Mouse (Mus musculus): ENCODE results near the gene Cit. TPM values are rescaled to one million over a fixed set of nuclear protein-coding genes. Genes with fewer than 3 reads are reported as not detected.

Cit gene
- polyA plus RNA-seq, 1 experiment: 14.1 TPM

DNA sequence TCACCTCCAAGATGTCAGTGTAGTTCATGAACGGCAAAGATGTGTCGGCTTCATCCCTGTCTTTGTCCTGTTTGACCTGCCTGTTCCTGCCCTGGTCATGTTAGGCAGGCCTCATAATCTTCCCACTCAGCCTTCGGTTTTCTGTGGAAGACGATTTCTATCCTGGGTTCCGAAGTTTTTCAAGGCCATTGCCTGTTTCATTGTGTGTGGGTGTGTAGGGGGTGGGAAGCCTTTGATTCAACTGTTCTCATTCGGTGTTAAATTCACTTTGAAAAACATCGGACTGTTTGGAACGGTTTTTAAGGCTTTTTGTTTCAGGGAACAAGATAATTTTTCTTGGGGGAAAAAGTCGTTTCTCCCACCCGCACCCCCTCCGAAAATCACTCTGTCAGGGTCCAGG, 87.2 kb downstream of the Cit start:
- DNase-seq: no peak
- 97% methylated on average over 11 of the region's 11 CpGs for WGBS
- TF ChIP-seq CTCF (IDR thresholded peaks at IDR 0.05; ENCODE audit: borderline replicate concordance, control insufficient read depth, extremely low read depth, insufficient read depth, low read length, poor library complexity) (no peak), POLR2A (IDR thresholded peaks at IDR 0.05; ENCODE audit: control insufficient read depth, extremely low read depth, insufficient read depth, low read length, poor library complexity) (no peak)
- Histone ChIP-seq H3K4me3 (ENCODE audit: control insufficient read depth, insufficient read depth, low read length) (no peak overlapping the region), H3K27ac (ENCODE audit: control insufficient read depth, insufficient read depth, low read length) (no peak overlapping the region), H3K4me1 (replicated peaks; ENCODE audit: control insufficient read depth, insufficient read depth, low read length) (no peaks in the 10 kb centered on the region), H3K36me3 (ENCODE audit: control insufficient read depth, insufficient read depth, low read length) (peaks cover 3% of the 10 kb centered on the region), H3K27me3 (ENCODE audit: control insufficient read depth, insufficient read depth, low read length) (no peaks in the 10 kb centered on the region)

- peaks cover 24% of the 10 kb centered on the region for H3K36me3 ChIP-seq (ENCODE audit: control insufficient read depth, insufficient read depth, low read length)
- H3K4me3 ChIP-seq (ENCODE audit: control insufficient read depth, insufficient read depth, low read length): no peak overlapping the region
- WGBS: 97% methylated on average over 15 of the region's 15 CpGs
- TF ChIP-seq POLR2A (IDR thresholded peaks at IDR 0.05; ENCODE audit: control insufficient read depth, extremely low read depth, insufficient read depth, low read length, poor library complexity): no peak
- no peak for TF ChIP-seq CTCF (IDR thresholded peaks at IDR 0.05; ENCODE audit: borderline replicate concordance, control insufficient read depth, extremely low read depth, insufficient read depth, low read length, poor library complexity)
- H3K27me3 ChIP-seq (ENCODE audit: control insufficient read depth, insufficient read depth, low read length): no peaks in the 10 kb centered on the region
- no peak for DNase-seq
- H3K4me1 ChIP-seq (replicated peaks; ENCODE audit: control insufficient read depth, insufficient read depth, low read length): no peaks in the 10 kb centered on the region
- H3K27ac ChIP-seq (ENCODE audit: control insufficient read depth, insufficient read depth, low read length): no peak overlapping the region
These were observed 91.8 kb downstream of the Cit start for GRCm38 (mm10) chr5:115936851-115937250.

GRCm38 (mm10) chr5:115937566-115937965, 92.5 kb downstream of the Cit start:
- WGBS: 95% methylated on average over 6 of the region's 6 CpGs
- no peak overlapping the region for H3K4me3 ChIP-seq (ENCODE audit: control insufficient read depth, insufficient read depth, low read length)
- H3K27ac ChIP-seq (ENCODE audit: control insufficient read depth, insufficient read depth, low read length): no peak overlapping the region
- peaks cover 24% of the 10 kb centered on the region for H3K36me3 ChIP-seq (ENCODE audit: control insufficient read depth, insufficient read depth, low read length)
- no peaks in the 10 kb centered on the region for H3K4me1 ChIP-seq (replicated peaks; ENCODE audit: control insufficient read depth, insufficient read depth, low read length)
- no peak for TF ChIP-seq POLR2A (IDR thresholded peaks at IDR 0.05; ENCODE audit: control insufficient read depth, extremely low read depth, insufficient read depth, low read length, poor library complexity)
- no peak for TF ChIP-seq CTCF (IDR thresholded peaks at IDR 0.05; ENCODE audit: borderline replicate concordance, control insufficient read depth, extremely low read depth, insufficient read depth, low read length, poor library complexity)
- no peak for DNase-seq
- H3K27me3 ChIP-seq (ENCODE audit: control insufficient read depth, insufficient read depth, low read length): no peaks in the 10 kb centered on the region

DNA sequence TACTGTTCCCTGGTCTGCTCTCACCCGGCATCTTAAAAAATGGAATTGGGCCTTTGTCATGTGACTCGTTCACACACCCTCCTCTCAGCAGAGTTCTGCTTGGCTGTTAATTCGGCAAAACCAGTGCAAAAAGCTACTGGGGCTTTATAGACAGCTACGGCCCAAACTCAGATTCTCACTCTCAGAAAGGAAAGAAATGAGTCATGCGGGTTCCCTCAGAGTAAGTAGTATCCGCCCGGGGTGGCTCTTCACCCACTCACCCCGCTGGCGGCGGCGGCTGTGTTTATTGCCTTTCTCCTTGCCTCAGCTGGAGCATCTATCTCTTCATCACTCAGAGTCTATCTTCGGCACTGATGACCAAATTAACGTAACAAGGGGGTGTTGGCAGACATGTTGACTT, 93.9 kb downstream of the Cit start:
- 98% methylated on average over 13 of the region's 13 CpGs for WGBS
- H3K27me3 ChIP-seq (ENCODE audit: control insufficient read depth, insufficient read depth, low read length): no peaks in the 10 kb centered on the region
- H3K36me3 ChIP-seq (ENCODE audit: control insufficient read depth, insufficient read depth, low read length): peaks cover 28% of the 10 kb centered on the region

DNA sequence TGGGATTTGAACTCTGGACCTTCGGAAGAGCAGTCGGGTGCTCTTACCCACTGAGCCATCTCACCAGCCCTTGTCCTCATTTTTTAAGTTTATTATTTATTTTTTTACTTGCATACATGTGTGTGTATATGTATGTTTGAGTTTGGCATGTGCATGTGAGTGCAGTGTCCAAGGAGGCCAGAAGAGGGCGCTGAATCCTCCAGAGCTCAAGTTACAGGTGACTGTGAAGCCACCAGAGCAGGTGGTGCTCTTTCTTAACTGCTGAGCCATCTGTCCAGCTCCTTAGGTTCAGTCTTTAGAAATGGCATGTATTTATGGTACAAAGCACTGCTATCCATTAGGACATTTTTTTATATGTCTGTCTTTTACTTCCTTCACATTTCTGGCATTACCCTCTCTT, 97.3 kb downstream of the Cit start:
- WGBS: 96% methylated on average over 3 of the region's 3 CpGs
- Histone ChIP-seq H3K27me3 (ENCODE audit: control insufficient read depth, insufficient read depth, low read length) (no peaks in the 10 kb centered on the region), H3K36me3 (ENCODE audit: control insufficient read depth, insufficient read depth, low read length) (peaks cover 42% of the 10 kb centered on the region), H3K27ac (ENCODE audit: control insufficient read depth, insufficient read depth, low read length) (no peak overlapping the region), H3K4me3 (ENCODE audit: control insufficient read depth, insufficient read depth, low read length) (no peak overlapping the region), H3K4me1 (replicated peaks; ENCODE audit: control insufficient read depth, insufficient read depth, low read length) (no peaks in the 10 kb centered on the region)
- TF ChIP-seq CTCF (IDR thresholded peaks at IDR 0.05; ENCODE audit: borderline replicate concordance, control insufficient read depth, extremely low read depth, insufficient read depth, low read length, poor library complexity) (no peak), POLR2A (IDR thresholded peaks at IDR 0.05; ENCODE audit: control insufficient read depth, extremely low read depth, insufficient read depth, low read length, poor library complexity) (no peak)
- no peak for DNase-seq

More for the DNA sequence above, 93.9 kb downstream of the Cit start:
- DNase-seq: no peak
- no peak overlapping the region for H3K4me3 ChIP-seq (ENCODE audit: control insufficient read depth, insufficient read depth, low read length)
- H3K4me1 ChIP-seq (replicated peaks; ENCODE audit: control insufficient read depth, insufficient read depth, low read length): no peaks in the 10 kb centered on the region
- no peak overlapping the region for H3K27ac ChIP-seq (ENCODE audit: control insufficient read depth, insufficient read depth, low read length)
- TF ChIP-seq CTCF (IDR thresholded peaks at IDR 0.05; ENCODE audit: borderline replicate concordance, control insufficient read depth, extremely low read depth, insufficient read depth, low read length, poor library complexity) (no peak), POLR2A (IDR thresholded peaks at IDR 0.05; ENCODE audit: control insufficient read depth, extremely low read depth, insufficient read depth, low read length, poor library complexity) (no peak)

GRCm38 (mm10) chr5:115944791-115945490, 99.9 kb downstream of the Cit start:
- Histone ChIP-seq H3K4me1 (replicated peaks; ENCODE audit: control insufficient read depth, insufficient read depth, low read length) (no peaks in the 10 kb centered on the region), H3K36me3 (ENCODE audit: control insufficient read depth, insufficient read depth, low read length) (peaks cover 30% of the 10 kb centered on the region), H3K4me3 (ENCODE audit: control insufficient read depth, insufficient read depth, low read length) (no peak overlapping the region), H3K27ac (ENCODE audit: control insufficient read depth, insufficient read depth, low read length) (no peak overlapping the region), H3K27me3 (ENCODE audit: control insufficient read depth, insufficient read depth, low read length) (no peaks in the 10 kb centered on the region)
- TF ChIP-seq CTCF (IDR thresholded peaks at IDR 0.05; ENCODE audit: borderline replicate concordance, control insufficient read depth, extremely low read depth, insufficient read depth, low read length, poor library complexity): no peak
- no peak for TF ChIP-seq POLR2A (IDR thresholded peaks at IDR 0.05; ENCODE audit: control insufficient read depth, extremely low read depth, insufficient read depth, low read length, poor library complexity)
- DNase-seq: no peak
- WGBS: 92% methylated on average over 11 of the region's 11 CpGs
